Mouse (Mus musculus) heart, postnatal 0 days (tissue): ENCODE data around the gene Zbtb40. TPM values are rescaled to one million over a fixed set of nuclear protein-coding genes. Genes with fewer than 3 reads are reported as not detected.
A peak's percentile ranks its signal among the peaks of the same experiment; 100 is the strongest.

ENCODE experiments used
- ATAC-seq: fragments of 200-750 bp; cut with Nextera tagmentation; 2 replicates; pipeline ENCODE4 v1.8.0; 2017; ENCODE audit warnings: low read depth, moderate number of reproducible peaks, moderate library complexity; ENCODE audit not compliant: insufficient read depth
- DNase-seq: peaks from one replicate; pipeline ENCODE4 v3.0.0-alpha.2; 2016; ENCODE audit warnings: low spot score
- H3K27ac ChIP-seq: fragments of 300-500 bp; sonication (generic); 2 replicates; pipeline ENCODE4 v1.5.1; 2014; ENCODE audit warnings: low read depth, mild to moderate bottlenecking
- H3K27me3 ChIP-seq: fragments of 300-500 bp; sonication (generic); 2 replicates; pipeline ENCODE4 v1.6.1; 2014; ENCODE audit warnings: low read length, mixed read lengths; ENCODE audit not compliant: control insufficient read depth, insufficient read depth
- H3K36me3 ChIP-seq: fragments of 300-500 bp; sonication (generic); replicated peaks from 2 replicates; pipeline ENCODE4 v1.6.1; 2014; ENCODE audit warnings: low read length, mixed read lengths; ENCODE audit not compliant: control insufficient read depth, insufficient read depth
- H3K4me1 ChIP-seq: fragments of 300-500 bp; sonication (generic); 2 replicates; pipeline ENCODE4 v1.6.1; 2014; ENCODE audit warnings: antibody characterized with exemption; ENCODE audit not compliant: control insufficient read depth, insufficient read depth
- H3K4me2 ChIP-seq: fragments of 300-500 bp; sonication (generic); 2 replicates; pipeline ENCODE4 v1.6.1; 2014; ENCODE audit warnings: low read depth, mild to moderate bottlenecking, low read length, moderate library complexity
- H3K4me3 ChIP-seq: fragments of 300-500 bp; sonication (generic); 2 replicates; pipeline ENCODE4 v1.5.1; 2014; ENCODE audit warnings: low read depth, low read length
- H3K9ac ChIP-seq: fragments of 300-500 bp; sonication (generic); replicated peaks from 2 replicates; pipeline ENCODE4 v1.6.1; 2014; ENCODE audit warnings: low read depth, low read length, mixed read lengths
- H3K9me3 ChIP-seq: fragments of 300-500 bp; sonication (generic); replicated peaks from 2 replicates; pipeline ENCODE4 v1.6.1; 2016; ENCODE audit warnings: low read length; ENCODE audit not compliant: control insufficient read depth
- CTCF ChIP-seq: IDR thresholded peaks from 2 replicates; pipeline ENCODE4 v1.5.1; 2016; ENCODE audit warnings: antibody characterized with exemption, control low read depth, low read depth
- EP300 ChIP-seq: IDR thresholded peaks from 2 replicates; pipeline ENCODE4 v1.6.1; 2016; ENCODE audit warnings: antibody characterized with exemption, low read depth
- WGBS: fragments of 180-500 bp; shearing (Covaris S2); extraction: QIAGEN DNeasy Blood & Tissue Kit; methylation state at CpG from one replicate; pipeline ENCODE4 v1.1.7; 2014; 5-methylcytosine and 5-hydroxymethylcytosine counted together
- polyA plus RNA-seq: library from polyadenylated mRNA; unstranded; fragments of >200 nt; fragmentation: Nextera tagmentation; extraction: Ambion mirVana; gene quantifications from 2 replicates; pipeline ENCODE4 v1.2.1, GENCODE M21; 2015
- total RNA-seq: library from RNA; depleted of rRNA; stranded (reverse); fragments of >200 nt; gene quantifications from 2 replicates; pipeline ENCODE4 v1.2.3, GENCODE M21; 2014; ENCODE audit warnings: low replicate concordance

The Zbtb40 gene
- total and polyA plus RNA-seq, 2 experiments from 2014 or later: 1.1 to 6.8 TPM

DNA sequence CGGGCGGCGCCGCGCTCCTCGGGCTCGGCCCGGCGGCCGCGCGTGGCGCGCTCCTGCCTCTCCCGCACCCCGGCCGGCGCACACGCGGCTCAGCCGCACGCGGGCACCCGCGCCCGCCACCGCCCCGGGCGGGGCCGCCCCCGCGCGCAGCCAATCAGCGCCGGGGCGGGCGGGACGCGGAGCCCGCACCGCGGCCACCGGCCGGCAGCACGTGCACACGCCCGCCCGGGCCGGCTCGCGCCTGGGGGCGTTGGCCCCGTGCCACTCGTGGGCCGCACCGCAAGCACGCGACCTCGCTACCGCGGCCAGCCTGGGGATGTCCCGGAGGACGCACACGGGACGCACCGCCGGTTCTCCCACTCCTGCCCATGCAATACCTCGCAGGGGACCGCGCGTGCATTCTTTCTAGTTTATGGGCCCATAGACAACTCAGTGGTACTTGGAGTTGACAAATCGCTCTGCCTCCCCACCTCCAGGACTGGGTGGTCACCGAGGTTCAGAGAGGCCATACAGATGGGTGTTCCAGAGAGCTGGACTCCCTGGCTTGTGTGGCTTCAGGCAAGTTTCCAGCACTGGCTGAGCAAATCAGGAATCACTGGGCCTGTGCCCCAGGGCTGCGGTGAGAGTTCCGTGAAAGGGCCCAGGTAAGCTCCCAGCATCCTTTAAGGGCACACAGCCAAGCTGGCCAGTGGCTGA is 91.7 kb downstream of the Zbtb40 start, which contains the start of gene Epha8:
Gene Epha8, minus strand, starts transcription at position 66 of the 696 bp plus-strand sequence.
- TF ChIP-seq CTCF: no peak
- TF ChIP-seq EP300: no peak
- peak within 1 kb of the TSS; percentile 59 for H3K4me2 ChIP-seq
- no peaks in the 10 kb centered on the region for H3K4me1 ChIP-seq
- DNase-seq: no peak
- H3K9ac ChIP-seq: no peak within 1 kb of the TSS
- no peaks in the 10 kb centered on the region for H3K36me3 ChIP-seq
- peak within 1 kb of the TSS; percentile 33 for H3K4me3 ChIP-seq
- no peak for ATAC-seq
- no peak within 1 kb of the TSS for H3K27ac ChIP-seq
- H3K27me3 ChIP-seq: peaks cover 91% of the 10 kb centered on the region
- WGBS: 2% methylated on average over 34 of the region's 75 CpGs
- no peaks in the 10 kb centered on the region for H3K9me3 ChIP-seq

DNA sequence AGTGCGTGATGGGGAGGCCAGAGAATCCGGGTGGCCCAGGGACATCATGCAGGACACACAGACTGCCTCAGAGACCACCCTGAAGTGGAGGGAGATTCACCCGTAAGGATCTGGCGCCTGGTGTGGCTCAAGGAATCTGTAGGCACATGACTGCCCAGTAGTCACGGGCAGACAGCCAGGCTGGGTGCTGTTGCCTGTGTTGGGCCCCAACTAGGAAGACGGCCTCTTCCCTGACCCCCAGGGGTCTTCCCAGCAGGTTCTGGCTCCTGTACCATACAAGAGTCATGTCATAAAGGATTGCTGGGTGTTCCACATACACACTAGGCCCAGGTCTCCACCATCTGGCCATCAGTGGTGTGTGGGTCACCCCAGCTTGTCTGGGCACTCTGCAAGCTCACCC is 94.0 kb downstream of the Zbtb40 start:
- Histone ChIP-seq H3K4me1 (no peaks in the 10 kb centered on the region), H3K9me3 (no peaks in the 10 kb centered on the region), H3K27ac (no peak overlapping the region), H3K9ac (no peak overlapping the region), H3K36me3 (no peaks in the 10 kb centered on the region), H3K4me2 (no peak overlapping the region), H3K4me3 (no peak overlapping the region), H3K27me3 (peaks cover 92% of the 10 kb centered on the region)
- no peak for ATAC-seq
- no peak for TF ChIP-seq CTCF
- TF ChIP-seq EP300: no peak
- DNase-seq: no peak
- 49% methylated on average over 6 of the region's 6 CpGs for WGBS

DNA sequence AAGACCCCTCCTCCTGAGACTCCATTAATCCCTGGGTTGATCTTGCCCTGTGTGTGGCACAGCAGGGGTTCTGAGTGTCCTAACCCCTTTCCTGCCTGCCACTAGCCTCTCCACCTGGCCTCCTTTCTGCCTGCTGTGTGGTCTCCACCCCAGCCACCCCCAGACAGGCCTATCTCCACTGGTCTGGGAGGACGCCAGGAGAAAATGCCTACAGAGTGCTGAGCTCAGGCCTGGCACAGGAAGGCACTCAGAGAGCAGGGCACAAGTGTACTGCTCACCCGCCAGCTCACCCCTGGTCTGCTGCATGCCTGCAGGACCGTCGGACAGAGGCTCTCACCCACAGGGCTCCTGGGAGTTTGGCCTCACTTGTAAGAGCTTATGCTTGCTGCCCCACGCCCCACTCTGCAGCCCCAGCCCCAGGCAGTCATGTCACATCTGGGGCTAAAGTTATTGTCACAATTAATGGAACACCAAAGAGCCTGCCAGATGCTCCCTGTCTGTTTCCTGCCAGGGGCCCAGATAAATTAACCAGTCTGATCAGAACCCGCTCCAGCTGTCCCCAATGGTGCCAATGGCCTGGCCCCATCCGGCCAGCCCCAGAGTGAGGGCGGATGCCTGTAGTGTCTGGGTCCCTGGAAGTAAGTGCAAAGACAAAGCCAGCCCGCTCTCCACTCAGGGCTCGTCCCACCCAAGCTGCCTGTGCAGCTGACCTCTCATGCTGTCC is 99.2 kb downstream of the Zbtb40 start:
- peak; percentile 50; the same call in 1 of the 2 replicates for ATAC-seq

DNA sequence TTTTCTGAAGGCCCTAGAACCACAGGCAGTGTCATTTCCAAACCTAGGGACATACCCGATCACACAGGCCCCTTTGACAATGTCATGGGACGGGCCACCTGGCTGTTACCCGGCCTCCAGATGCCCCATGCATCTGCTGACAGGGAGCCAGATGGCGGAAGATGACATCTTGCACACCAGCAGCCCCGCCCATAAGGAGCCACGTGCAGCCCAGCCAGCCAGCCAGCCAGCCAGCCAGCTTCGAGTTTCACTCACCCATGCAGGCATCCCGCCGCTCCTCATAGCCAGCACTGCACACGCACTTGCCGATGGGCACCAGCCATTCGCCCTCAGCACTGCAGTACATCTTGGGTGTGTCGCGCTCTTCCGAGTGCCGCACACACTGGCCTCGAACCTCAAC is 103.2 kb downstream of the Zbtb40 start:
- Histone ChIP-seq H3K9me3 (no peaks in the 10 kb centered on the region), H3K36me3 (no peaks in the 10 kb centered on the region), H3K27me3 (peaks cover 73% of the 10 kb centered on the region), H3K9ac (no peak overlapping the region), H3K4me1 (0 out of 2 replicates have a peak, but pooled peaks cover 4% of the 10 kb centered on the region), H3K4me3 (no peak overlapping the region), H3K4me2 (no peak overlapping the region), H3K27ac (no peak overlapping the region)
- no peak for DNase-seq
- no peak for ATAC-seq
- WGBS: 63% methylated on average over 17 of the region's 17 CpGs
- TF ChIP-seq CTCF: no peak
- TF ChIP-seq EP300: no peak

More for the DNA sequence above, 99.2 kb downstream of the Zbtb40 start:
- H3K27me3 ChIP-seq: peaks cover 76% of the 10 kb centered on the region
- WGBS: 41% methylated on average over 10 of the region's 10 CpGs
- H3K9ac ChIP-seq: no peak overlapping the region
- no peaks in the 10 kb centered on the region for H3K4me1 ChIP-seq
- H3K4me2 ChIP-seq: no peak overlapping the region
- no peak overlapping the region for H3K27ac ChIP-seq
- no peaks in the 10 kb centered on the region for H3K36me3 ChIP-seq
- no peaks in the 10 kb centered on the region for H3K9me3 ChIP-seq
- no peak for TF ChIP-seq CTCF
- no peak for TF ChIP-seq EP300
- no peak overlapping the region for H3K4me3 ChIP-seq
- DNase-seq: peak; percentile 13

DNA sequence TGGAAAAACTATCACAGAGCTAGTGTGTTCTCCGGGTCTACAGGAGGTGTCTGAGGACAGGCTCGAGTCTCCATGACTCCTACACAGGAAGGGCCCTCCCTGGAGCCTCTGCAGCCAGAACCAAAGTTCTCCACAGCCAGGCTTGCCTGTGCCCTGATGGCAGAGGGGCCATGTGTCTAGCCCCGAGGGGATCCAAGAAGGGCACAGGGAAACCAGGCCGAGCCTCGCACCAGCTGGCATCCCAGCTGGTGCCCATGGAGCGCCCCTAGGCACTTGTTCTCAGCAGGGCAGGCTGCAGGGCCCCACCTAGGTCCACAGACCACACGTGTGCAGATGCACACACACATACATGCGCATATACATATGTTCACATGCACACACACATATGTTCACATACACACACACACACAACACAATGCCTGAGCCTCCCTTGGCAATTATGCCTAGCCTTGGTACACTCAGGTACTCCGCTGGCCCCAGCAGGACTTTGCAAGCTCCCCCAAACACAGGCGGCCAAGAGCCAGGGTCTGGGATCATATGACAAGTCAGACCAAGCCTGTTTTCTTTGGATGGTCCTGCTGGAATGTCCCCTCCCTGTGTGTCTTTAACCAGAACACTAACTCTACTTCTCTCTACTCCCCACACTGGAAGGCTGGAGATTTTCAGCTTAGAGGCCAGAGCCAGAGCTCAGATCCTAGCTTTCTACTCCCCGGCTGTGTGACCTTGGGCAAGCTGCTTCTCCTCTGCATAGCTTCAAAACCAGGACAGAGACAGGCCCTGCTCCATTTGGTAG is 103.8 kb downstream of the Zbtb40 start:
- no peak overlapping the region for H3K4me2 ChIP-seq
- peaks cover 72% of the 10 kb centered on the region for H3K27me3 ChIP-seq
- no peak overlapping the region for H3K4me3 ChIP-seq
- TF ChIP-seq CTCF (no peak), EP300 (no peak)
- no peaks in the 10 kb centered on the region for H3K9me3 ChIP-seq
- 74% methylated on average over 11 of the region's 11 CpGs for WGBS
- no peak overlapping the region for H3K27ac ChIP-seq
- no peak overlapping the region for H3K9ac ChIP-seq
- 0 out of 2 replicates have a peak, but pooled peaks cover 4% of the 10 kb centered on the region for H3K4me1 ChIP-seq
- ATAC-seq (no peak), DNase-seq (no peak)
- H3K36me3 ChIP-seq: no peaks in the 10 kb centered on the region
